Mouse (Mus musculus): Measurements from ENCODE around the gene Morc1.
A peak's percentile ranks its signal among the peaks of the same experiment; 100 is the strongest.

Gene Morc1

DNA sequence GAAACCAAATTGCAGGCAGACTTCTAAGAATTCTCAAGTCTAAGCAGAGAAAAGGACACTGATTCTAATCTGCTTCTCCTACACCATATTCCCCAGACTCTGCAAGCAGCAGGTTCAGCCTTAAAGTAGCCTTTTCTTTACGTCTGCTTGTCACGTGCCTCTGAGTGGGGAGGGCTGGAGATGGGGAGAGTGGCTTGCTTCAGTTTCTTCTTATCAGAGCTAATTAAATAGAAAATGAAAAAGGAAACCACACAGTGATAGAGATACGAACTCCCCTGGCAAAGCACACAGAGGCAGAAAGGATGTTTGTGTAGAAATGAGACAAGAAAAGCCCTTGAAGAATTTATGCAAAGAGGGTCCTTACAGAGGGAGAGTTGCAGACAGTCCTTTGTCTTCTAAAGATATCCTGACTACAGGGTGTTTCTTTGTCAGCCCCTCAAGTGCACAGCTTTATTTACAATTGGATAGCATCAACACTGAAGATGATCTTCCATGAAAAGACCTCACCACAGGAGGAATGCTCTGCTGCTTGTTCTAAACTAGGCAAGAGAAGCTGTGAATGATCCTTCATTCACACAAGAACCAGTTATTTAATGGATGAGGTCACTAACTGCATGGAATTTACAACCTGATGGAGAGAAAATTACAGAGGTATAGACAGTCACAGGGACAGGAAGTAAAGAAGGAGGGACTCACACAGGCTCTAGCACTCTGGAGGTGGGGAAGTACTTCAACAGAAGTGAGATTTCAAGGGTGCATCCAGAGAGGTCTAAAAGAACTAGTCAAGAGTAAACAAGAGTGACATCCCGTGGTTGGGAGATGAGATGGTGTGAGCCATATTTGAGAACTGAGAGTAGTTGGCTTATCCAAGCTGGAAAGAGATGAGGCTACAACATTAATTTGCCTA is 44.1 kb downstream of the Morc1 start:
- no peak for DNase-seq (ENCODE audit: low spot score in 2 of 2)

DNA sequence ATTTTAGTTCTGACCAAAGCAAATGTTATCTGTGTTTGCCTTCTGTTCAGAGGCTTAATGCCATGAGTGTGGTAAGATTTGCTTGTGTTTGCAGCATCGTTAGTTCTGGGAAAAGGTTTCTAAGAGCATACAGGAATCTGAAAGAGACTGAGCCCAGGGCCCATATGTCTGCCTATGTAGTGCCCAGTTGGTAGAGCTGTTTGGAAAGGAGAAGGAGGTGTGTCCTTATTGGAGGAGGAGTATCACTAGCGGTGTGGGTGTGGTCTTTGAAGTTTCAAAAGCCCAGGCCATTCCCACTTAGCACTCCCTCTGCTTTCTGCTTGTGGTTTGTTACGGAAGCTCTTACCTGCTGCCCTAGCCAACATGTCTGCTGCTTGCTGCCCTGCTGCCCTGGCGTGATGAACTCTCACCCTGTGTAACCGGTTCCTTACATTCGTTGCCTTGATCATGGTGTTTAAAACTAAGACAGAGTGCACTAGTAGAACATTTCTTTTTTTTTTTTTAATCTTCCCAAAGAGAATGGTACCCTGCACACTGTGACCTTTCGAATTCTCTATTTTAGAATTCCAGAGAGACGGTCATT is 48.3 kb downstream of the Morc1 start:
- no peak for DNase-seq (ENCODE audit: low spot score in 2 of 2)

DNA sequence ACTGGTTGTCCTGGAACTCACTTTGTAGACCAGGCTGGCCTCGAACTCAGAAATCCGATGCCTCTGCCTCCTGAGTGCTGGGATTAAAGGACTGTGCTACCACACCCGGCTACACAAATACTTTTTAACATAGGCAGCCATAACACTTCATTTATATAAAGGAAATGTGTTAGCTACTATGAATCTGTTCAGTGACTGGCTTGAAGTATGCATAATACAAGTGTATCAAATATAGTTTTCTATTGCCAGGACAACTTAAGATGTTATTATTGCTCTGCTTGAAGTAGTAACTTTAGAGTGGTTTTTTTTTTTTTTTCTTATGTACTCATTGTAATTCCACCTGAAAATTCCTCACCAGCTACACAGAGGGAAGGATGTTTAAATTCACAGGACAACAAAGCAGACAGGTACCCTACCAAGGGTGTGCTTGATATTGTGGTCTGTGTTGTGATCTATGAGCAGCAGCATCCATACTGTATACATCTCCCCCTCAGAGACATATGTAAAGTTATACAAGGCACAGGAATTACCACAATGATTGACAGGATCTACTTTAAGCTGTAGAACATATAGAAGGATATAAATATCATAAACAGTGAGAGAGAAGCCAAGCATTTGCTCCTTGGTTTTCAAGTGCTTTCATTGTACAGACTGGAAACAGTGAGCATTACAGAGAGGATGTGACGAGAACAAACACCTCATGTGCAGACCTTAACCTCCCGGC is 85.9 kb downstream of the Morc1 start:
- DNase-seq (ENCODE audit: low spot score in 2 of 2): no peak

DNA sequence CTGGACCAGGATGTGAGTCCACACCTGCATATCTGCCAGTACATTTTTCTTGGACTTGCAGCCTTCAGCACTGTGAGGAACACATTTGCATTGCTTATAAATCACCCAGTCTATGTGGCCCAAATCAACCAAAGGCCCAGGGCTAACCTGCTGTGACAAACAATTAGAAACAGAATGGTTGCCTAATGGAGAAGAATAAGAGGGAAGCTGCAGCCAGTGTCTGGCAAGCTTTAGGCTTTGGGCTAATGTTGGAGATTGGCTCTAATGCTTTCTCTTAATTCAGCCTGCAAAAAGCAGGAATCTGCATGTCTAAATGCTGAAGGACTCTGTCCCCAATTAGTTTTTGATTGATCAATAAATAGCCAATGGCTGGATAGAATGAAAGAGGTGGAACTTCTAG is 88.5 kb downstream of the Morc1 start:
- no peak for DNase-seq (ENCODE audit: low spot score in 2 of 2)

DNA sequence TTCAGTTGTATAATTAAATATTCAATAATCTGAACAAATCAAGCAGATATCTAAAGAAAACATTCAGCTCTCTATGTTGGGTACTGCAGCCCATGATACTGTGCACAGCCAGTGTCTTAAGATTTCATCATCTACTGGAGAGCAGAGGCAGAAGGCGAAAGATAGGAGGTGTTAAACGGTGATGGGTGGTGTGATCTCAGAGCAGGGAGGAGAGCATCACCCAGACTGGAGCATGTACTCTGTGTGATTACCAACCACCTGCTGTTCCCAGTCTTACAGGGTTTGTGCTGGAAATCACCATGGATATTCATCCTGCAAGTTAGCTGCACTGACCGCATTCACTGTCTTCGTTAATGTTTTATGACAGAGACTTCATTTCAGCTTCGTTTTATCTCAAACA is 106.1 kb downstream of the Morc1 start:
- no peak for DNase-seq (ENCODE audit: low spot score in 2 of 2)

DNA sequence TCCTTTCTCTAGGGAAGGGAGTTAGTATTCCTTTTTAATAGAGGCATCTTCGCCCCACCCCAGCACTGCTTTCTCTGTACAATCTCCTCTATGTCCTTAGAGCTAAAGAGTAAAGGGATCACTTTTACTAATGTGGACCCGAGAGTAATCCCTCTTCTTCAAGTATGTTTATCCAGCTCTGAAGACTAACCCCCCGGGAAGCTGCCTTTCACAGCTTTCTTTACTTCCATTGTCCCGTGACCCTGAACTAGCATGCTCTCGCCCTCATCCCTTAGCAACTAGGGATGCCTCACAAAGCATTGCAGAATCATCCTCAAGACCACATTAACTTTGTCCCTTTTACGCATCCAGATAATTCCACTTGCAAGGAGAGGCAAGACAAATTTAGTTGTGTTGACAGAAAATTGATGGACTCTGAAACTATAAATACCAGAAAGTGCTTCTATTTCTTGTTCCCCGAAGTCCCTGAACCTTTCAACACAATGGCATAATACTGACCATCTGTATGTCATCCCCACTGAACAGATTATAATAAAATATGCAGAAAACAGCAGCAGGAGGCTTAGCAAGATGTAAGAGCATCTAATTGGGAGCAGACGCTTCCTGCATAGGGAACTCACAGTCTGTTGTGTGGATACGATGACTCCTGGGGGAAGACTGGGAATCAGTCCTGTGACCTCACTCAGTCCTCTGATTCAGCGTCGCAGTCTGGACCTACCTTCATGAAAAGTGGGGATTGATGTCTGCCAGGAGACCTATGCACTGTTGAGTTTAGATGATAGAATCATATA is 131.4 kb downstream of the Morc1 start:
- DNase-seq (ENCODE audit: low spot score in 2 of 2): no peak

DNA sequence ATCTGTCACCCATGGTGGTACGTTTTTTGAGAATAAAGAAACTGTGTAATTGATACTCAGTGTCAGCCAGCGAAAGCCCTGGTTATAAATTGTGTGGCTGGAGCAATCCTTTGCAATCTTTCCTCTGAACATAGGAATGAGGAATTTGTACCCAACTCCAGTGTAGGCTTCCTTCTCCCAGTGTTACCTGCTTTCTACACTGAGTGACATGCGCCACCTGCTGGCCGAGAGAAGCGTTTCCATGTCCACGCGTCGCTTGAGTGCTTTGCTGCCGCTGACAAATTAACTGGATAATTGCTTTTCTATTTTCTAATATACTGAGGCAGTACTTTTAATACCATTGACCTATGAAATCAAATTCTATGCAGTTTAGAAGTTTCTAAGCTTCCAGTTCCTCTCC is 139.3 kb downstream of the Morc1 start:
- DNase-seq (ENCODE audit: low spot score in 2 of 2): peak in 1 of 2 experiments; percentile 14

DNA sequence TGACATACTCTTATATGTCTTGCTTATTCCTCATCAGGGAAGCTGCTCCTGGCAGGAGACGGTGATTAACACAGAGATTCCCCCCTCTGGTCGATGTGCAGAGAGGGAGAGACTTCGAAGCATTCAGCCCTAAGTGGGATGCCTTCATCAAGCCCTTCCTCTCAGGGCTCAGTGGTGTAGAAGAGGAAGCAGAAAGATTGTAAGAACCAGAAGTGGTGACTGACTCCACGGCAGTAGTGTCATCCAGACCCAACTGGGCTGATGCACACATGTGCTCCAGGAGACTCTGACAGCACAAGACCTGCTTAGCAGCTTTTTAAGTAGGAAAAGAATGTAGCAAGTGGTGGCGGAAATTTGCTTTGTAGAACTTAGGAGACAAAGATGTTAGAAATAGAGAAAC is 143.0 kb downstream of the Morc1 start:
- no peak for DNase-seq (ENCODE audit: low spot score in 2 of 2)

DNA sequence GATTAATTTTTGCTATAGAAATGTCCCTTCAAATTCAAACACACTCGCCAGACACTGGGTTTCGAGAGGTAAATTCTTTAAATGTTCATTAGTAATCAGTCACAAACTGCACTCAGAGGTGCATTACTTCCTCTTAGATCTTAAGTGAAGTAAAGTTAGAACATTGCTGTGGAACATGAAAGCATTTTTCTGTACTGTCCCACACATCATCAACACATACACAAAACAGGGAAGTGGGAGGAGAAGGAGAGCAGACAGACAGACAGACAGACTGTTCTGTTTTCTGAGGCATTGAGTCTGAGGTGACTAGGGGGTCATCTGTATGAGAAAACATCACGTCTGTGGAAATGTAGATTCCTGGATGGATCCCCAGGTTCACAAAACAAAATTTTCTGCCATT is 143.5 kb downstream of the Morc1 start:
- DNase-seq (ENCODE audit: low spot score in 2 of 2): no peak

DNA sequence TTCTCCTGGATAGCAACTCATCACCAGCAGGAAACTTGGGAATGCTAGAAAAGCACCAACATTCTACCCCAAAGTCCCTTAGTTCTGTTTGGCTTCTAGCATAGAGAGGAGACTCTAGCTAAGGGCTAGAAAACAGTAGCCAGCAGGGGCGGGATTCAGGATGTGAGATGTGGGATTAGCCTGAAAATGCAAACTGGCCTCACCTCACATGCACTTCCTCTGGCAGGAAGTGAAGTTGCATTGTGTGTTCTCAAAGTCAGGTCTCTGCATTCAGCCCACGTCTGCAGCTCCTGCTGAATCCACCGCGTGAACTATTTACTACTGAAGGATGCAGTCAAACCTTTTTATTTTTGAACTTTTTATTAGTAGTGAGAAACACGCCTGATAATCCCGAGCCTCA is 154.3 kb downstream of the Morc1 start:
- no peak for DNase-seq (ENCODE audit: low spot score in 2 of 2)

DNA sequence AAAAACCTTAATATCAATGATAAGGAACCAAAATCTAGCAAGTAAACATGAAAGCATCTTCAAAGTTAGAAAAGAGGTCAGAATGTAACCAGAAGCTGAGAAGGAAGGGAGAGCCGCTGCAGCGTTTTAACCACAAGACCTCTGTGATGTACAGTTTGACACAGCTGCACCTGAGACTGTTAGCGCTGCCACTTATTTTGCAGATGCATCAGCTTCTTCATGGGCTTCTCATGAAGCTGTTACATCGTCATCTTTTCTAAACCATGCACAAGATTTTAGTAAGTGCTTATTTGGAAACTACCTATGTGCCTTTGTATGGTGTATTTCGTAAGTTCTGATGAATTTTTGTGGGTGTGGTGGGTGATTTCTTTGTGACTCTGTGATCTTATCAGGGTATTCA is 163.4 kb downstream of the Morc1 start:
- no peak for DNase-seq (ENCODE audit: low spot score in 2 of 2)

DNA sequence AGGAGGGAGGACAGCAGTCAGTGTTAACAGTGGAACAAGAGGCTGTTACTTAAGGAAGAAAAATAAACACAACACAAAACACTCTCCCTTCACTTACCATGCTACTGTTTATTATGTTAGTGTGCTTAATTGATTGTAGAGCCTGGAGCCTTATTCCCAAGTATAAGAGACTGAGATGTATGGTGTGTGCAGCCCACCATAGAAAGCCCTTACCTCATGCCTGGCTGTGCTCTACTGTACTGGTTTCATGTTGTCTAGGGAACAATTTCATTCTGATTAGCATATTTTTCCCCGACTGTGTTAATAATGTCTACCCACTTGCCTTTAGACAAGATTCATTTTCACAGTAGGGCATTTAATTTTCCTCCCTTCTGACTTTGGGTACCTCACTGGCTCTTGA is 164.2 kb downstream of the Morc1 start:
- DNase-seq (ENCODE audit: low spot score in 2 of 2): no peak

DNA sequence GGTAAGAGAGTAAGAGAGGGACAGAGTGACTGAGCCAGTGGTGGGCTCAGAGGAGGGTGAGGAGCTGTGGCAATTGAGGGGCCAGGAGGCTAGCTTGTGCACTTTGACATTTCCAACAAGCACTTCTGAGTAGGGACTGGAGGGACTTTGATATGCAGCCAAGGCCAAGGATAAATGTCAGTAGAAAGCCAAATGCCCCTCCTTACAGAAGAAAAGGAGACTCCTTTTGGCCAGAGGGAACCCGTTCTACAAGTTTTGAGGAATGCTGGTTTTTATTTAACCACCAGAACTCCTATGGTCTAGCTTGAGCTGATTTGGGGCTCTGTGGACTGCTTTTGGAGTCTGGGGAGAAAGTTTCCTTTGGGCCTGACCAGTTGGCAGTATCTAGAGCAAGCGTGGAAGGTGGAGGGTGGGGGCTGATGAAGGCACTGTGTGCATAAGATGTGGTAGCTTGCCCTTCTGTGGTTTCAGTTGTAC is 172.7 kb downstream of the Morc1 start:
- no peak for DNase-seq (ENCODE audit: low spot score in 2 of 2)

DNA sequence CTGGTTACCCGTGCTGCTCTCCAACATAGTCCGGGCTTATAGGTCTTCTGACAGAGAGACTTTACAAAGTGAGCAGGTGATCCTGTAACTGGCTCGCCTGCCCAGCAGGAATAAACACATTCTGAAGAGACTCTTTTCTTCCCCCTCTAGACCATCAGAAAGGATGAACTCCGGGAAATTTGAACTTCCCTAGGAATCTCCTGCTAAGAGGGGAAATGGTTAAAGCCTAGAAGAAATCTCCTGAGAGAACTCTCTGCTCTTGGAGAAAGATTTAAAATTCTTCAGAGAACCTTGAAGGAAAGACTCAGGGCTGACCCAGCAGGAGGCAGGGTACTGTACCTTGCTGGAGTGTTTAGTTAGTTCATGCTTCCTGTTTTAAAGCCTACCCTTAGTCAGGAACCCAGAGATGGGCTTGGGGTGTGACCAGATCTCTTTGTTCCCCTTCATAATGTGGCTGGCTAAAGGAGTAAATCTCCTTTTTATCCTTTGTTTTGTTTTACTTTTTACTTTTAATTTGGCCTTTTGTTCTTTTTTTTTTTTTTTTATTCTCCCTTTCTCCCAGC is 175.5 kb downstream of the Morc1 start:
- DNase-seq (ENCODE audit: low spot score in 2 of 2): no peak

DNA sequence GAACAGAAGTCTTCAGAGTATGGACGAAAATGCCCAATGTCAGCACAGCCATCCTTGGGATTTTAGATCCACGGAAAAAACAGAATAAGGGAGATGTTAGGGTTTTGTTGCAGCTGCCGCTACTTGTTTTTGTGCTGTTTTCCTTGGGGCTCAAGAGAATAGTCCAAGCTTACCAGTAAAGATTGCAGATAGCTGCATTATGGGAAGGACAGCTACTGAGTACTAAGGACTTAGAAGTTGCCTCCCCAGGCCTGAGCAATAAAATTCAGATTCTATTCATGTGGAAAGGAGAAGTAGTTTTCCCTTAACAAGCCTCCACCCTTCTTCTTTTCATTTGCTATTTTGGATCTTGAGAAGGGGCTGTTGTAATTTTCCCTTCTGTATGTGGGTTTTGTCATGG is 177.2 kb downstream of the Morc1 start:
- DNase-seq (ENCODE audit: low spot score in 2 of 2): no peak

DNA sequence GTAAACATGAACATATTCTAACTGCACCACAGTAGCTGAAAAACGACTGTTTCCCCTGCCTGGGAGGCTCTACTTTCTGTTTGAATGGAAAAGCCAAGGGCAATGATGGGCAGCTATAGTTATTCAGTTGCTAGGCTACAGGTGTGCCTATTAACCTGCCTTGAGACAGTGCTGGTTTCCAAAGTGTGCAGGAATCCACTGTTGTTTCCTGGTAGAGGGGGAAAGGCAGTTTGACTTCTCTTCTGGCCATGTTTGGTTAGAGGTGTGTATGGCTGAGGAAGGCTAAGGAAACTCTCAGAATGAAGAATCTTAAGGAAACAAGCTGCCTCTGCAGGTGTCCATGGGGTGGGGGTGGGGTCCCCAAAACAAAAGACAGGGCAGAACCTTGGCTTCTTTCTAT is 179.8 kb downstream of the Morc1 start:
- DNase-seq (ENCODE audit: low spot score in 2 of 2): no peak

DNA sequence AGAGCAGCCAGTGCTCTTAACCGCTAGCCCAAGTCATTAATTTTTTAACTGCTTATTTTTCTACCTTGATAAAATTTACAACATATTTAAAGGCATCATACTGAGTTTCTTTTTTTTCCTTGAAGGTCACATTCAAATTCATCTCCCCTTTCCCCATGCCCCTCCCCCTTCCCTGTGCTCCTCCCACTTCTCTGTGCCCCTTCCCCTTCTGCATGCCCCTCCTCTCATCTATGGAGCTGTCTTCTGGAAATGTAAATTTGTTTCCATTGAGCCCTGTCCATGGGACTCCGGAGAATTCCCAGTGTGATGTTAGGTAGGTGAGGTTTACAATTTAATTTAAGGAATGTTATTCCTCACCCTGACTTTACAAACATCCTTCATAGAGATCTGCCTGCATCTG is 180.4 kb downstream of the Morc1 start:
- no peak for DNase-seq (ENCODE audit: low spot score in 2 of 2)

DNA sequence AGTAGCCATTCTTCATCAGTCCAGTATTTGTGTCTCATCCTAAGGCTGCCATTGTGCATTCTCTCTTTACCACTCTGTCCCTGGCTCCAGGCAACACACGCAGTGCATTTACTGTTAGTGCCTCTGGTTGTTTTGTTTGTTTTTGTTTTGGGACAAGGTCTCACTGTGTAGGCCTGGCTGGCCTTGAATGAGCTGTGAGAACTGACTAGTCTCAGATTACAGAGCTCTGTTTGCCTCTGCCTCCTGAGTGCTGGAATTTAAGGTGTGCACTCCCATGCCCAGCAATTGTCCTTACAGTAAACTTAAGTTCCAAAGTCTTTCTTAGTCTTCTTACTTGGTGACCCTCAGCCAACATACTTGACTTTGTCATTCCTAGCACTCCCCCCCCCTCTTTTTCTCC is 182.7 kb downstream of the Morc1 start:
- DNase-seq (ENCODE audit: low spot score in 2 of 2): no peak

DNA sequence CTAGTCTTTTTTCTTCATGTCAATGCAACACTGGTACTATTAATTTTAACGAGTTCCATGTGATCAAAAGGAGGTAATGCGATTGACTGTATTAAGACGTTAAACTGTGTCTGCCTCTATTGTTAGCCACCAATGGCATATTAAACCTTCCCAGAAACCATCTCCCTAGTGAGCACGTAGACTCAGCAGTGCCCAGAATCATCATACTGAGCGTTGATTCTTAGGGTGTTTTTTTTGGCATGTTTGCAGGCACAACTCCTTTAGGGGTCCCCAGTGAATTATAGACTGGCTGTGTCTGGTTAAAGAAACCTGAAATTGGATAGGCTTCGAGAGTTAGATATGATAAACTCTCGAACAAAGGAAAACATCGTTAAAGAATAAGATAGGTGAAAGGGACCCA is 189.5 kb downstream of the Morc1 start:
- no peak for DNase-seq (ENCODE audit: low spot score in 2 of 2)

DNA sequence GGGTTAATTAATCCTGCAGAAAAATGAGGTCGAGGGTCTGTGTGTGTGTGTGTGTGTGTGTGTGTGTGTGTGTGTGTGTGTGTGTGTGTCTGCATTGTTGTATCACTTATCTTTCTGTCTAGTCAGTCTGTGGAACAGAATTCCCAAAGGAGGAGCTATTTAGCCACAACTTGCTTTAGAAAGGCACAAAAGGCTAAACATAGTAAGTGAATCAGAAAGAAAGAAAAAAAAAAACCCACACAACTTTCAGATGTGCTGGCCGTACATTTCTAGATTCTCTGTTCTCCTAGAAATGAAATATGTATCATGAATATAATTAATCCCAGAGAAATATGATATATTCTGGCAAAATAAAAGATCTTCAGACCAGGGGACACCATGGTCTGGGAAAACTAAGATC is 190.0 kb downstream of the Morc1 start:
- no peak for DNase-seq (ENCODE audit: low spot score in 2 of 2)

DNA sequence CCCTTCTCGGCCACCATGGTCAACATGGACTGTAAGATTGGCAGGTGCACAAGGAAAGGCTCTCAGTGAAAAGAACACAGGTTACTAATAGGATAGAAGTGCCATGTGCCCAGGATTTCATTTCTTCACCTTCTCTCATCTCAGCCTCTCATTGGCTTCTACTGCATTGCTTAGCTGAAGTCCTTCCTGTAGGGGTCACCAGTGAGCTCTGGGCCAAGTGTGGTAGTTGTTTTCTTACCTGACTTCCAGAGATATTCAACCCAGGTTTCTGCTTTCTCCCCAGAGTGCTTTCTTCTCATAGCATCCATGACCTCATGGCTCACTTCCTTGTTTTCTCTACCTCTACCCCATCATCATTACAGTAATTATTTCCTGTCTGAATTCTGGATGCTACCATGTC is 192.4 kb downstream of the Morc1 start:
- DNase-seq (ENCODE audit: low spot score in 2 of 2): no peak

DNA sequence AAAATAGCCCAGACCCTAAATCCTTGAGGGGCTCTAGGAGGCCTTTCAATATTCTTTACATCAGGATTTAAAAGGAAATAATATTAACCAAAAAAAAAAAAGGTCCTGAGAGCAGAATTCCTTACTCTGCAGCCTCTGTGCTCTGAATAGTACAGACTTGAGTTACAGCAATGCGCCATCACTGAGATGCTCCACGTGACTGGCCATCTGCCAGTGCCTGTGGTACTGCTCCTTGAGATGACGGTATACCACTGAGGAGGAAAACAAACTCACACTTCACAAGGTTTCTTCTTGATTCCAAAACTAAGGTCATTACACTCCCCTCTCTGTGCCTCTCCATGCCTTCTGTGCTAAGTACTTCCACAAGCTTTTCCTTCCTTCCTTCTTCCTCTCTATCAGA is 195.1 kb downstream of the Morc1 start:
- no peak for DNase-seq (ENCODE audit: low spot score in 2 of 2)
